Mouse (Mus musculus): ENCODE data around the gene Trpv4. TPM values are rescaled to one million over a fixed set of nuclear protein-coding genes. Genes with fewer than 3 reads are reported as not detected.

Trpv4 gene
- polyA plus RNA-seq, 1 experiment, result 1.5 TPM

DNA sequence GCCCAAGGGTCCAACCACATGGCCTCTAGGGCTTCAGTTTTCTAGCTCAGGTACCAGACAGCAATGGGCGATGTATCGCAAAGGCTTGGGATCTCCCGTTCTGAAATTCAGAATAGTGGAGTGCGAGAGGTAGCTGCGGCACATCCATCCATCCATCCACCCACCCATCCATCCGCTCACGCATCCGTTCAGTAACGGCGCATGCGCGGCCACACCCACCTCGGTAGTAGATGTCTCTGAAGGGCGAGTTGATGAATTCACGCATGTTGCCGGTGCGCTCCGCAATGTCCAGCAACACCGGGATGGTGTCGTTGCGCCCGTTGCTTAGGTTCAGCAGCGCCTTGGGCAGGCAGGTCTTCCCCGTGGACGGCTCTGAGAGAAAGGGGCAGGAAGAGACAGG is 22.1 kb downstream of the Trpv4 start:
- Histone ChIP-seq H3K36me3 (replicated peaks; ENCODE audit: low read length) (no peaks in the 10 kb centered on the region), H3K27me3 (replicated peaks) (peaks cover 68% of the 10 kb centered on the region), H3K4me1 (peaks cover 13% of the 10 kb centered on the region), H3K4me3 (replicated peaks) (no peak overlapping the region), H3K9me3 (no peaks in the 10 kb centered on the region)
- no peak for TF ChIP-seq GATA1 (IDR thresholded peaks at IDR 0.05; ENCODE audit: borderline replicate concordance, low read length)
- TF ChIP-seq FLI1 (IDR thresholded peaks at IDR 0.05; ENCODE audit: low read length), result no peak

- Histone ChIP-seq H3K4me3 (replicated peaks) (no peak overlapping the region), H3K9me3 (no peaks in the 10 kb centered on the region), H3K4me1 (peaks cover 4% of the 10 kb centered on the region; the same call in 1 of the 2 replicates), H3K36me3 (replicated peaks; ENCODE audit: low read length) (no peaks in the 10 kb centered on the region), H3K27me3 (replicated peaks) (peaks cover 56% of the 10 kb centered on the region)
- TF ChIP-seq FLI1 (IDR thresholded peaks at IDR 0.05; ENCODE audit: low read length) (no peak), GATA1 (IDR thresholded peaks at IDR 0.05; ENCODE audit: borderline replicate concordance, low read length) (no peak)
These were observed 26.9 kb downstream of the Trpv4 start for GRCm38 (mm10) chr5:114631336-114631735.

DNA sequence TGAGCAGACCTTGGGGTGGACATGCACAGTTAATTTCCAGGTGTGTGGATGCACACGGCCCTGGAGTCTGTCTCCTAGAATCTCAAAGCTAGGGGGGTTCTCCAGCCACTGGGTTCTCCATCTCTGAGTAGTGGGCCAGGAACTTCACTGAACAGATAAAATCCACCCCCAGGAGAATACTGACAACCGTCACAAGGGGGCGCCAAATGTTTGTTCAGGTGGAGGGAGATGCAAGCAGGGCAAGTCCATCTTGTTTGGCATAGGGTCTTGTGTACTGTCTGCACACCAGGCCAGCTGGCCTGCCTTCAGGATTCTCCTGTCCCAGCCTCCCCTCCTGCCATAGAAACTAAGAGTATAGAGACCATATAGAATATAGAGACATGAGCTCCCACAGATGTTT is 32.6 kb downstream of the Trpv4 start:
- Histone ChIP-seq H3K36me3 (replicated peaks; ENCODE audit: low read length) (no peaks in the 10 kb centered on the region), H3K9me3 (no peaks in the 10 kb centered on the region), H3K27me3 (replicated peaks) (peaks cover 50% of the 10 kb centered on the region), H3K4me3 (replicated peaks) (no peak overlapping the region), H3K4me1 (peaks cover 13% of the 10 kb centered on the region)
- TF ChIP-seq GATA1 (IDR thresholded peaks at IDR 0.05; ENCODE audit: borderline replicate concordance, low read length) (no peak), FLI1 (IDR thresholded peaks at IDR 0.05; ENCODE audit: low read length) (no peak)

GRCm38 (mm10) chr5:114620305-114620704 is 37.9 kb downstream of the Trpv4 start:
- Histone ChIP-seq H3K9me3 (no peaks in the 10 kb centered on the region), H3K36me3 (replicated peaks; ENCODE audit: low read length) (no peaks in the 10 kb centered on the region), H3K4me3 (replicated peaks) (peak overlapping the region; percentile 33), H3K27me3 (replicated peaks) (peaks cover 41% of the 10 kb centered on the region), H3K4me1 (peaks cover 16% of the 10 kb centered on the region)
- TF ChIP-seq FLI1 (IDR thresholded peaks at IDR 0.05; ENCODE audit: low read length) (no peak), GATA1 (IDR thresholded peaks at IDR 0.05; ENCODE audit: borderline replicate concordance, low read length) (no peak)

GRCm38 (mm10) chr5:114618851-114619250 is 39.4 kb downstream of the Trpv4 start:
- peaks cover 44% of the 10 kb centered on the region for H3K27me3 ChIP-seq (replicated peaks)
- H3K36me3 ChIP-seq (replicated peaks; ENCODE audit: low read length), result no peaks in the 10 kb centered on the region
- H3K4me1 ChIP-seq, result peaks cover 16% of the 10 kb centered on the region
- H3K4me3 ChIP-seq (replicated peaks), result no peak overlapping the region
- no peaks in the 10 kb centered on the region for H3K9me3 ChIP-seq
- TF ChIP-seq GATA1 (IDR thresholded peaks at IDR 0.05; ENCODE audit: borderline replicate concordance, low read length) (no peak), FLI1 (IDR thresholded peaks at IDR 0.05; ENCODE audit: low read length) (no peak)

- Histone ChIP-seq H3K4me1 (peaks cover 16% of the 10 kb centered on the region), H3K9me3 (no peaks in the 10 kb centered on the region), H3K36me3 (replicated peaks; ENCODE audit: low read length) (no peaks in the 10 kb centered on the region), H3K27me3 (replicated peaks) (peaks cover 50% of the 10 kb centered on the region), H3K4me3 (replicated peaks) (no peak overlapping the region)
- TF ChIP-seq FLI1 (IDR thresholded peaks at IDR 0.05; ENCODE audit: low read length) (no peak), GATA1 (IDR thresholded peaks at IDR 0.05; ENCODE audit: borderline replicate concordance, low read length) (no peak)
These were observed 40.4 kb downstream of the Trpv4 start for GRCm38 (mm10) chr5:114617809-114618208.

- H3K36me3 ChIP-seq (replicated peaks; ENCODE audit: low read length), result no peaks in the 10 kb centered on the region
- peaks cover 49% of the 10 kb centered on the region for H3K27me3 ChIP-seq (replicated peaks)
- no peak overlapping the region for H3K4me3 ChIP-seq (replicated peaks)
- TF ChIP-seq GATA1 (IDR thresholded peaks at IDR 0.05; ENCODE audit: borderline replicate concordance, low read length) (no peak), FLI1 (IDR thresholded peaks at IDR 0.05; ENCODE audit: low read length) (no peak)
- H3K9me3 ChIP-seq, result no peaks in the 10 kb centered on the region
- H3K4me1 ChIP-seq, result peaks cover 16% of the 10 kb centered on the region
These were observed 41.7 kb downstream of the Trpv4 start for GRCm38 (mm10) chr5:114616336-114617061.

DNA sequence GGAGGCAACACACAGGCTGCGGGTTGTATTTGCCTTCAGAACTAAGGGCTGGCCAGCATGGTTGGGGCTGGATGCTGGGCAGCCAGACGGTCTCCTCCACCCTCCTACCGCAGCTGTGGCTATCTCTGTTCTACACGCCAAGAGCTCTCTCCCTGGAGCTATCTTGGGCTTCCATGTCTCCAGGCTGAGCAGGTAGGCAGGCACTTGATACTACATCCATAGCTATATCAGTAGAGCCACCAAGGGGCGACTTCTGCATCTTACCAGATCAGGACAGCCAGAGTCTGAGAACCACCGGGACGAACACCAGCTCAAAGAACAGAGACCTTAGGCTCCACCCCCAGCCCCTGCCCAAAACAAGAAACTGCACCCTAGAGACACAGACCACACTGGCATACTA is 43.4 kb downstream of the Trpv4 start:
- TF ChIP-seq FLI1 (IDR thresholded peaks at IDR 0.05; ENCODE audit: low read length), result no peak
- no peak for TF ChIP-seq GATA1 (IDR thresholded peaks at IDR 0.05; ENCODE audit: borderline replicate concordance, low read length)
- H3K4me1 ChIP-seq, result peaks cover 6% of the 10 kb centered on the region; the same call in 1 of the 2 replicates

DNA sequence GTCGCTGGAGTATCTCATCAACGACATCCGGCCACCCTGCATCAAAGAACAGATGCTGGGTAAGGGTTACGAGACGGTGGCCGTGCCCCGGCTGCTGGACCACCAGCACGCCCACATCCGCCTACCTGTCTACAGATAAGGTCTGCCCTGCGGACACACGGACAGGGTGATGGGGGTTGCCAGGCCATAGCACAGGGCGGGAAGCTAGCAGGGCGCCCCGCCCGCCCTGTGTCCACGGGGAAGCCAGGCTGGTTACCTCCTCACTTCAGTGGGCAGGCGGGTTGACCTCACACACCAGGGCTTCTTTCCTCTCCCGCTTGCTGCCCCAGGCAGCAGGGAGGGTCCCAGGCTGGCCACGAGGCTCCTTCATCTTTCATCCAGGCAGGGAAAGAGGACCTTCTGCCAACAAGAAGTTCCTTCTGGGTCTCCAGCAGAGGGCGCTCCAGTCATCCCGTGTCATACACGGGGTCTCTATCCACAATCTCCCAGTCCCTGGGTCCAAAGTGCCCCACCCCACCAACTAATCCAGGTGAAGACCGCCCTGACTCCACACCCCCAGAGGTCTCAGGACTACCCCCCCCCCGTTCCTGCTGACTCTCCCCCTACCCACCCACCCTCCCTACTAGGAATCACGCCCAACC is 46.1 kb downstream of the Trpv4 start:
- peaks cover 71% of the 10 kb centered on the region for H3K27me3 ChIP-seq (replicated peaks)
- no peak overlapping the region for H3K4me3 ChIP-seq (replicated peaks)
- no peaks in the 10 kb centered on the region for H3K36me3 ChIP-seq (replicated peaks; ENCODE audit: low read length)
- H3K9me3 ChIP-seq, result no peaks in the 10 kb centered on the region
- H3K4me1 ChIP-seq, result peaks cover 9% of the 10 kb centered on the region; the same call in 1 of the 2 replicates
- TF ChIP-seq FLI1 (IDR thresholded peaks at IDR 0.05; ENCODE audit: low read length) (no peak), GATA1 (IDR thresholded peaks at IDR 0.05; ENCODE audit: borderline replicate concordance, low read length) (no peak)

More for the DNA sequence above, 43.4 kb downstream of the Trpv4 start:
- H3K4me3 ChIP-seq (replicated peaks), result no peak overlapping the region
- peaks cover 57% of the 10 kb centered on the region for H3K27me3 ChIP-seq (replicated peaks)
- no peaks in the 10 kb centered on the region for H3K36me3 ChIP-seq (replicated peaks; ENCODE audit: low read length)
- H3K9me3 ChIP-seq, result no peaks in the 10 kb centered on the region

- TF ChIP-seq FLI1 (IDR thresholded peaks at IDR 0.05; ENCODE audit: low read length), result no peak
- no peak for TF ChIP-seq GATA1 (IDR thresholded peaks at IDR 0.05; ENCODE audit: borderline replicate concordance, low read length)
- no peak overlapping the region for H3K4me3 ChIP-seq (replicated peaks)
- peaks cover 6% of the 10 kb centered on the region; the same call in 1 of the 2 replicates for H3K4me1 ChIP-seq
- peaks cover 78% of the 10 kb centered on the region for H3K27me3 ChIP-seq (replicated peaks)
- no peaks in the 10 kb centered on the region for H3K36me3 ChIP-seq (replicated peaks; ENCODE audit: low read length)
- no peaks in the 10 kb centered on the region for H3K9me3 ChIP-seq
These were observed 47.0 kb downstream of the Trpv4 start for GRCm38 (mm10) chr5:114611256-114611655.

Data from megakaryocyte, embryonic 14.5 days (primary cell).